Mouse (Mus musculus) brain, embryonic 14.5 days (tissue): ENCODE measurements at regions not wholly inside any gene's neighbourhood (a gene's known extent, or its start where the extent isn't known, plus 50 kb on each side); places are given as distances from the start of the nearest gene placed in this dataset.

ENCODE experiments used
- DNase-seq: peaks from one replicate; pipeline ENCODE4 v3.0.0-alpha.2; 2011; ENCODE audit warnings: low read depth
- CTCF ChIP-seq: fragments of 200-500 bp; IDR thresholded peaks from 2 replicates; pipeline ENCODE4 v1.5.1; 2012; ENCODE audit warnings: inconsistent platforms, mild to moderate bottlenecking, moderate library complexity, borderline replicate concordance; ENCODE audit not compliant: insufficient read depth, insufficient read length; ENCODE audit errors: extremely low read depth
- POLR2A ChIP-seq: fragments of 200-500 bp; IDR thresholded peaks from 2 replicates; pipeline ENCODE4 v1.6.1; 2012; ENCODE audit warnings: mild to moderate bottlenecking, inconsistent platforms, borderline replicate concordance; ENCODE audit not compliant: poor library complexity, insufficient read depth, insufficient read length, severe bottlenecking; ENCODE audit errors: extremely low read depth

DNA sequence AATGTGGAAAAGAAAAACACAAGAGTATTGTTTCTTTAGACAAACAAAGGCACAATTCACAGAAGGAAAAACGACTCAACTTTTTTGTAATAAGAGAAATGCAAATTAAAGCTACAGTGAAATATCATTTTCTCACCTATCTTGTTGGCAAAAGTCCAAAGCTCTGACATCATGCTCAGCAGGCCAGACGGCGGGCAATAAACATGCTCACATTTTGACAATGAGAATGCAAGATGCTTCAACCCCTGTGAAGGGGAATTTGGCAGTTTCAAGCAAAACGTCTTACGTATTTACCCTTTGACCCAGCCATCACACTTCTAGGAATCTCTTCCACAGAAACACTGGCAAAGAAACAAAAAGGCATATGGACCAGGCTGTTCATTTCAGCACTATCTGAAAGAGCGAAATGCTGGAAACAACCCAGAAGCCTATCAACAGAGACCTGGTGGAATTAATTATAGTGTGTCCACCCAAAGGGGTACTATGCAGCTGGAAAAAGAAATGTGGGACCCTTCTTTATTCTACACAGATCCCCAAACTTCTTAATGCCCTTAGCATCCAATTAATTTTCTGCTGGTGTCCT is 203.4 kb upstream of the 2610301B20Rik start:
- peak; percentile 92 for DNase-seq
- TF ChIP-seq POLR2A (no peak), CTCF (no peak)

DNA sequence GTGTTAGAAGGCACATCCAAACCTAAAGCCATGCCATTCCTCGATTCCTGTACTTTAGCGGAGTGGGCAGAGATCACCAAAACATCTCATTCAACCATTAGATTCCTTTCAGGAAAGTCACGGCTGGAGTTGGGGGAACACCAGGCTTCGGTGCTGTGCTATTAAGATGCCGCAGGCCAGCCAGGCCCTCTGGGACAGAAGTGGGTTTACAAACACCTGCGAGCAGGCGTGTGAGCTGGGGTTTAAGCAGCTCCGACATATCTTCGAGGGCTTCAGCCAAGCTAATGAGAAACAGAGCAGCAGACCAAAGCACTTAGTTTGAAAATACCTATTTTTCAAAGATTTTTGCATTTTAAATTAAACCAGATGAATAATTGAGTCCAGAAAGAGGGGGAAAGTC is 183.2 kb upstream of the 2610301B20Rik start:
- no peak for DNase-seq
- TF ChIP-seq POLR2A: no peak
- no peak for TF ChIP-seq CTCF

DNA sequence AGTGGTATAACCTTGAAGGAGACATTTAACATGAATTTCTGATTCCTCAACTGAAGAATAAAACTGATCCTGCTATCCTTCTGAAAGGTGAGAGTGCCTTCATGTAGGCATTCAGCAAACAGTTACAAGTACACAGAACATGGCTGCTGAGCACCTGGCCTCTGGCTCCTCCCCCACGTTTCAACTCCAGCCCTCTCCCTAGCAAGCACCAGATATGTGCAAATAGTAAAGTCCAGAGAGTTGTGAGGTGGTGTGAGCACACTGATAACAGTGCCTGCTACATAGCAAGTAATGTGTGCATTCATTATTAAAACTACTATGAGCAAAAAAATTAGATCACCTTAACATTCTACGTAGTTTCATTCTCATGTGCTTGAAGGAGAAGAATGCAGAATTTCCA is 181.4 kb upstream of the 2610301B20Rik start:
- no peak for DNase-seq
- TF ChIP-seq POLR2A: no peak
- TF ChIP-seq CTCF: no peak

DNA sequence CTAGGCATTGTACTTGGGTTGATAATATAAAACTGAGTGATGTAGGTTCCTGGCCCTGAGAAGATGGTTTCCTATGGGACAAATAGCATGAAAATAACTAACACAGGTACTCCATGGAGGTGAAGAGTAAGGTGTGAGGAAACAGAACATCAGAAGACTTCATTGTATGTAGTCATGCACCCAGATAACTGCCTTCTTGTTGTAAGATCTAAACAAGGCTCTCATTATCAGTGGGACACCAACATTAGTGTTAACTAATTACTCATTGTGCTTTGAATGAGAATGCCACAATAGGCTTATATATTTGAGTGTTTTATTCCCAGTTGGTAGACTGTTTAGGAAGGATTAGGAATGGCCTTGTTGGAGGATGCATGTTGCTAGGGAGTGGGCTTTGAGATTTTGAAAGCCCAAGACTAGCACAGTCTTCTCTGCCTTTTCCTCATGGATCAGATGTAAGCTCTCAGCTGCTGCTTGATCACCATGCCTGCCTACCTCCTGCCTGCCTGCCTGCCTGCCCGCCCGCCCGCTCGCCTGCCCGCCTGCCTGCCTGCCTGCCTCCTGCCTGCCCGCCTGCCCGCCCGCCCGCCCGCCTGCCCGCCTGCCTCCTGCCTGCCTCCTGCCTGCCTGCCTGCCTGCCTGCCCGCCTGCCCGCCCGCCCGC is 180.7 kb upstream of the 2610301B20Rik start:
- DNase-seq: peak; percentile 57
- TF ChIP-seq POLR2A (no peak), CTCF (no peak)

DNA sequence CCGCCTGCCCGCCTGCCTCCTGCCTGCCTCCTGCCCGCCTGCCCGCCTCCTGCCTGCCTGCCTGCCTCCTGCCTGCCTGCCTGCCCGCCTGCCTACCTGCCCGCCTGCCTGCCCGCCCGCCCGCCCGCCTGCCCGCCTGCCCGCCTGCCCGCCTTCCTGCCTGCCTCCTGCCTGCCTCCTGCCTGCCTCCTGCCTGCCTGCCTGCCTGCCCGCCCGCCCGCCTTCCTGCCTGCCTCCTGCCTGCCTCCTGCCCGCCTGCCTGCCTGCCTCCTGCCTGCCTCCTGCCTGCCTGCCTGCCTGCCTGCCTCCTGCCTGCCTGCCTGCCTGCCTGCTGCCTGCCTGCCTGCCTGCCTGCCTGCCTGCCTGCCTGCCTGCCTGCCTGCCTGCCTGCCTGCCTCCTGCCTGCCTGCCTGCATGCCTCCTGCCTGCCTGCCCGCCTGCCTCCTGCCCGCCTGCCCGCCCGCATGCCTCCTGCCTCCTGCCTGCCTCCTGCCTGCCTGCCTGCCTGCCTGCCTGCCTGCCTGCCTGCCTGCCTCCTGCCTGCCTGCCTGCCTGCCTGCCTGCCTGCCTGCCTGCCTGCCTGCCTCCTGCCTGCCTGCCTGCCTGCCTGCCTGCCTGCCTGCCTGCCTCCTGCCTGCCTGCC is 180.1 kb upstream of the 2610301B20Rik start:
- DNase-seq: peak; percentile 62

DNA sequence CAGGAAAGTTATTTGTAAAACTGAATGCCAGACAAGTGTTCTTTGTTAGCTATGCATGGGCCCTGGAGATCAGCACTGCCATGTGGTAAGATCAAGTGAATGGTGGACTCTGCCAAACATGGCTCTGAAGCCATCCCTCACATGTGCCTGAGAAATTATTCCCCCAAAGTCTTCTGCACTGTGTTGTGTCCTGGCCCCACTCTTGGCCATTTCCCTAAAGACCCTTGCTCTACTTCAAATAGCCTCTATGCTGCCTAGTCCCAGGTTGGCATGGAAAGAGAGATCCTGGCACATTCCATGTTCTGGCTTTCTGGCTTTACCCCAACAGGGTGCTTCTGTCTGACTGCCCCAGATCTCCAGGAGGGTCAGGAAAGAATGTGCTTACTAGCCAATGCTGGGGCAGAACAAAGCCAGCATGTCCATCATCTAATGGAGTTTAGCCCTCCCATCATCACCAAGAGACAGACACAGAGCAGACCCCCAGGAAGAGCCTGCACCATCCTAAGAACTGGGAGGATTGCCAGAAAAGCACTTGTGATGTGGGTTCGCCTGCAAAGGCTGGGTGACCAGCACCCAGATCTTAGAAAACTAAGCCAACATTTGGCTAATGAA is 177.0 kb upstream of the 2610301B20Rik start:
- no peak for DNase-seq
- TF ChIP-seq POLR2A: no peak
- no peak for TF ChIP-seq CTCF

DNA sequence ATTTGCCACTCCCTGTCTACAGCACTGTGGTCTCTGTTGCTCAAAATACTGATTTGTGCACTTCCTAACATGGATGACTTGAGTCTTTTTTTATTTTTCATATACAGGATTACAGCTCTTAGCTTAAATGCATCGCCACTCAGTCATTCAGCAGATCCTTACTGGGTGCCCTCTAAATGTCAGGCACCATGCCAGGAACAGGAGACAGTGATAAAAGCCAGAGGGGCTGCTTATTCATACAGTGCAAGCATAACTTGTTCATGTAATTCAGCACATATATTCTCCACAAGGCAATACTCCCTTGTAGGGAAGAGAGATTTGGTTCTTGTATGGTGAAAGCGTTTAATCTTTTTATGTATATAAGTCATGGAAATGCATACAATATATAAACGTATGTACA is 175.7 kb upstream of the 2610301B20Rik start:
- DNase-seq: peak; percentile 27
- TF ChIP-seq CTCF (no peak), POLR2A (no peak)

DNA sequence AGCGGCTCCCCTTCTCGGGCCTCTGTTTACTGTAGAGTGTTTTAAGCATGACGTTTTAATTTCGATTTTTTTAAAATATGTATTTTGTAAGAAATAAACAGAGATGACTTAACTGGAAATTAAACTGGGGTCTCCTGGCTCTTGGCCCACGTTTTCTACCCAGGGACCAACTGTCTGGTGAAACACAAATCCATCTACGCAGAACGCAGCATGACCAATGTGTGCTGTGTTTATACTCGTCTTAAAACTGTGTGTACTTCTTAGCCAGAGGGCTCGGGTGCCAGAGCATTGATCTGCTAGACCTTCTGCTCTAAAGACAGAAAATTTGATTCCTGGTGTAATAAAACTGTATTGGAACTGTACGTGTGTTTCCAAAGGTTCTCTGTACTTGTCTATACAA is 172.8 kb upstream of the 2610301B20Rik start:
- no peak for DNase-seq
- TF ChIP-seq POLR2A (no peak), CTCF (no peak)

DNA sequence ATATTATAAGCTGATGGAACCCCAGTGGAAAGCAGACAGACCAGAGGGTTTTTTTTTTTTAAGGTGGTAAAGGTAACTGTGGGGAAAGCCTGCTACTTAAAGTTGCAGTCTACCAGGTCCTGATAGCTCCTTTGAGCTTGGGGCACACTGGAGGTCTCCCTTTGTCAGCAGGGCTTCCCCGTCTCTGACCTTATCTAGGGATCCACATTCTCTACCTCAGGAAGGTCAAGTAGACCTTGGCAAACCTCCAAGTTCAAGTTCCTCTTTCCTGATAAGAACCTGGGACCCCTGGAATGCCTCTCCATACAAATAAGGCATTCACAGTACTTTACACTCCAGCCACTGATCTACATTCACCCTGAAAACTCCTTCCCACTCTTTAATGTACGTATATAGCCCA is 171.1 kb upstream of the 2610301B20Rik start:
- no peak for TF ChIP-seq CTCF
- TF ChIP-seq POLR2A: no peak
- DNase-seq: no peak

DNA sequence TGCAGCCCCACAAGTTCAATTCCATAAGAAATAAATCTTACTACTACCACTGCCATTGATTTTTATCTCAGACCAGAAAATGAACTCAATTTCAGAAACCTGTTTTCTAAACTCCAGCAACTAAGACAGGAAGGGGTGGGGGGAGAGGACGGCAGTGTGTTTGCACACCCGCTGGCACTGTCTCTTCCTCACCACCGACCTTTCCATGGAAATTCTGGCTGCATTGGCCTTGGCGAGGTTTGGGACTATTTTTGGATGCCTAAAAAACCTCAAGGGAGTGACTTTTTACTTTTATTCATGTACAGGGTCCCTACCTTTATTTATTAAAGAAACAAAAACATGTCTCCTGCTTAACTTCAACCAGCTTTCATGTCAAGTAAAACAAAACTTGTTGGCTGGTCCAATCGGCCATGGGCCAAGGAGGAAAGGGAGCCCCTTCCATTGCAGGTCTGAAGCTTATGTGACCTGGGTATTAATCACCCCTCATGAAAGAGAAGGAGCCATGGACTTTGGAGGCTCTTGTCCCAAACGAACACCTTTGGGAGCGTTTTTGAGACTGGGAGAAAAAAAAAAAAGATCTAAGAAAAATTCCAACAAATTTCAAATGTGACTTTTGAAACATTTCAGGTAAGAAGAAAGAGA is 167.2 kb upstream of the 2610301B20Rik start:
- no peak for TF ChIP-seq POLR2A
- TF ChIP-seq CTCF: no peak
- peak; percentile 36 for DNase-seq

DNA sequence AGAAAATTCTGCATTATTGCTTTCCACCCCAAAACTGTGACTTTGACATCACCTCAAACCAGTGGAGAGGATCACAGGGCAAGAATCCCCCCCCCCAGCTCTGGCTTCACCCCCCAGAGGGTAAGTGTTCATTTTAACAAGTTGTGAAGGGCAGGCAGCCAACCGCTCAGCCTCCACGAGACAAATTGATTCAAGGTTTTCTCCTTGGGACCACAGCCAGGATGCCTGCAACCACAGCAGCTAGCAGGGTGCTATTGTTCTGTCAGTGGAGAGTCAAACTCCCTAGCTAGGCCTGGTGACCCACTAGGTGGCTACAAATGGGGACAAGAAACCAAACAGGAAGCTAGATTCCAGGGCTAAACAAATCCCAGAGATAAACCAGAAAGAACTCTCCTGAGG is 166.6 kb upstream of the 2610301B20Rik start:
- peak; percentile 78 for DNase-seq
- TF ChIP-seq POLR2A (no peak), CTCF (no peak)

DNA sequence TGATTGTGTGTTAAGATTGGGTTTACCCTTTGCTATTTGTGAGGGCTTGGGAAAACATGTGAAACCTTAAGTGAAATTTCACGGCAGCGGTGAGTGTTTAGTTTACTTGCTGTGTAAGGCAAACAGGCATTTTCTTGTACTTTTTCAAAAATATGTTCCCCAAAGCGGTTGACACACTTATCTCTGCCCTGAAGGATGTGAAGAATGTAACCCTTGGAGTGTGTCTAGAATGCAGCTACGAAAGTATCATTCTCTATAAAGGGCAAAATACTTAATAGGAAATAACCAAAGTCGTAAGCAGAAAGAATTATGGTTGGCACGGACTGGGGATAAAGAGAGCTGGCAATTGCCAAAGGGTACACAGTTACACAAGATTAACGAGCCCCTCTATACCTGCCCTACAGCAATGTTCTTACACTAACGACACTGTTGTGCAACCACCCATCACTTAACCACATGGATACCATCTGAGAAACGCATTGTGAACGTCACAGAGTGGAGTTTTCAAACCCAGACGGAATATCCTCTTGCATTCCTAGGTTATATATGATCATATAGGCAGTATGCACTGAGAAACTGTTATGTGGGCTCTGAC is 162.3 kb upstream of the 2610301B20Rik start:
- no peak for DNase-seq
- TF ChIP-seq POLR2A: no peak
- no peak for TF ChIP-seq CTCF
